ENCODE assay signal across 19 mouse cellular contexts in the genomic region with DNA sequence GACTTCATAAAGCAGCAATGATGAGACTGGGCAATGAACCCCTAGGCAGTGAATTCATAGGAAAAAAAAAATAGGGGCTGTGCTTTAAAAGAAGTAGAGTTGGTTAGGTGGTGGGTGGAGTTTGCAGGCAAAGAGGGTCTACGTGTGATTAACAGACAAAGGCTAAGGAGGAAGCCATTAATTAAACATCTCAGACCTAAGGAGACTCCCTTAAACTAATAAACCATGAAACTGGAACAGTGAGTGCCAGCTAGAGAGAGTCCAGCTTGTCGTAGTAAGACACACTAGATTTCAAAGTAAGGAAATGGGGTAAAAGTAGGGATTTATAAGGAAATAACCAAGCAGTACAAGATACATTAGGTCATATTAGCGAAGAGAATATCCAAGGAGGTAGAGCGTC.
"Had no signal": no experiment of that assay in that cellular context is flagged by ENCODE, and none has a peak within 500 bp of the region (broad histone marks: within the 10 kb centered on the region; RNA-seq: fewer than 3 reads in every experiment).

No protein-coding gene starts in this region.

- H3K36me3 ChIP-seq: midbrain, embryonic 10.5 days; midbrain, embryonic 12.5 days; neural tube, embryonic 13.5 days; neural tube, embryonic 15.5 days had no signal

- H3K4me1 ChIP-seq: midbrain, embryonic 12.5 days had no signal

- H3K27me3 ChIP-seq: neural tube, embryonic 15.5 days had no signal

- H3K9me3 ChIP-seq: midbrain, embryonic 10.5 days; midbrain, embryonic 12.5 days; neural tube, embryonic 13.5 days; neural tube, embryonic 15.5 days had no signal

- H3K4me3 ChIP-seq: midbrain, embryonic 10.5 days; midbrain, embryonic 12.5 days; myocyte; neural tube, embryonic 13.5 days; neural tube, embryonic 15.5 days had no signal

- DNase-seq: lung, adult 2 months; lung, postnatal 14 days; lung, postnatal 4 days; midbrain, embryonic 14.5 days; retina, postnatal 1 day; right cerebral cortex, adult 18-20 months; right cerebral cortex, postnatal 25 days; right cerebral cortex, postnatal 4 days; spleen, adult 18-20 months; thymus, adult 18-20 months; thymus, postnatal 14 days; thymus, postnatal 36 days had no signal

- H3K9ac ChIP-seq: liver, embryonic 14.5 days; midbrain, embryonic 12.5 days; neural tube, embryonic 13.5 days; neural tube, embryonic 15.5 days had no signal

- ATAC-seq: midbrain, embryonic 16.5 days had no signal

- H3K4me2 ChIP-seq: midbrain, embryonic 12.5 days; neural tube, embryonic 13.5 days; neural tube, embryonic 15.5 days had no signal

- H3K27ac ChIP-seq: liver, embryonic 14.5 days; midbrain, embryonic 10.5 days; midbrain, embryonic 12.5 days; neural tube, embryonic 13.5 days; neural tube, embryonic 15.5 days had no signal
